Mouse (Mus musculus) ES-E14 (cell line): ENCODE results near the gene Galns.

ENCODE experiments used
- CHD2 ChIP-seq: IDR thresholded peaks from 2 replicates; pipeline ENCODE4 v1.6.1; 2014; ENCODE audit warnings: mild to moderate bottlenecking, low read depth, low read length, inconsistent platforms
- HCFC1 ChIP-seq: IDR thresholded peaks from 2 replicates; pipeline ENCODE4 v1.6.1; 2012; ENCODE audit warnings: low read length, inconsistent platforms, borderline replicate concordance; ENCODE audit not compliant: insufficient read depth
- MAFK ChIP-seq: IDR thresholded peaks from 2 replicates; pipeline ENCODE4 v1.6.1; 2014; ENCODE audit warnings: mild to moderate bottlenecking, low read depth, low read length, inconsistent platforms; ENCODE audit not compliant: insufficient read depth
- ZNF384 ChIP-seq: IDR thresholded peaks from 2 replicates; pipeline ENCODE4 v1.6.1; 2012; ENCODE audit warnings: low read depth, low read length, inconsistent platforms

DNA sequence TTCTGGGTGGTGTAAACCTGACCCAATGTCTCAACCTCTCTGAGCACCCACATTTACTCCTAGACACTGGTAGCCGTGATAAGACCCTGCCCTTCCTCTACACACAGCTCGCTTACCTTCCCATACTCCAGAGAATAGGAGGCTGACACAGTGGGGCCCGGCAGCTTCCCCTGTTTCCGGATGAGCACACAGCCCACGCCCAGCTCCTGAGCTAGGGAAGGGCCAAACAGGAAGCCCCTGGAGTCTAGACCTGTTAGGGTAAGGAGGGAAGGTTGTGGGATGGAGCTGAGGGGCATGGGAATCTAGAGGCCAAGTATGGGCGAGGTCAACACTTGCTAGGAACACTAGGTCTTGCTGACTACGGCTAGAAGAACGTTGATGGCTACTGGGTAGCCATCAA, 36.0 kb downstream of the Galns start:
- TF ChIP-seq CHD2 = no peak
- no peak for TF ChIP-seq MAFK
- no peak for TF ChIP-seq HCFC1
- TF ChIP-seq ZNF384 = no peak
